Mouse (Mus musculus) limb, embryonic 12.5 days (tissue): ENCODE results near the gene Stc2. TPM values are rescaled to one million over a fixed set of nuclear protein-coding genes. Genes with fewer than 3 reads are reported as not detected.

Experiments
- polyA plus RNA-seq: library from polyadenylated mRNA; unstranded; fragments of >200 nt; fragmentation: Nextera tagmentation; extraction: Ambion mirVana; gene quantifications from 2 replicates; pipeline ENCODE4 v1.2.1, GENCODE M21; 2016

Stc2 gene
- polyA plus RNA-seq, 1 experiment from 2014 or later = 1.3 TPM

Other genes with a start within 250 kb of the Stc2 start
- gene Gm17332, start 187.6 kb downstream of the Stc2 start, polyA plus RNA-seq = not detected in 2 replicates